Mouse (Mus musculus) olfactory bulb, adult 2 months (tissue): ENCODE measurements around the gene Zfp712.

Experiments used
- CTCF ChIP-seq: fragments of 200-500 bp; IDR thresholded peaks from 2 replicates; pipeline ENCODE4 v1.5.1; 2012; ENCODE audit warnings: low read depth, mild to moderate bottlenecking, low read length, moderate library complexity; ENCODE audit not compliant: insufficient read depth
- POLR2A ChIP-seq: fragments of 200-500 bp; IDR thresholded peaks from 2 replicates; pipeline ENCODE4 v1.6.1; 2012; ENCODE audit warnings: mild to moderate bottlenecking, low read depth, low read length, moderate library complexity; ENCODE audit not compliant: insufficient read depth

DNA sequence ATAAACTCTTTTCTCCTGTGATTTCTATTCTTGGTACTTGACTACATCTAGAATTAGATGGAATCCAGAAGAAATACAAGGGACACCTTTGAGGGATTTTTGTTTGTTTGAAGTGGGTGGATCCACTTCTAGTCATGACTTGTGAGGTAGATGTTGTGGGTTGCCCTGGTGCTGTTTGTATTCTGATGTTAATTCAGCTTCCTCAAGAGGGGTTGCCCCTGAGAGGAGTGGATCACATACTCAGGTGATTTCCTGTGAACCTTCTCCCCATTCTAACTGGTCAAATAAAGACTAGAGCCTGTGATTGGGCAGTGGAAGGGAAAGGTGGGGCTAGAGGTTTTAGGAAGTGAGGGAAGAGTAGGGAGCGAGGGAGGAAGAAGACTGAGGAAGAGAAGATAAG lies 21.0 kb upstream of the Zfp712 start:
- TF ChIP-seq CTCF (no peak), POLR2A (no peak)
